Mouse (Mus musculus) thymus, postnatal 10 days (tissue): ENCODE results near the gene Ctdsp2.

ENCODE experiments used
- DNase-seq, 2 experiments: peaks; one replicate each; pipeline ENCODE4 v3.0.0; 2021; ENCODE audit warnings: low spot score in 2 of 2

Ctdsp2 gene

DNA sequence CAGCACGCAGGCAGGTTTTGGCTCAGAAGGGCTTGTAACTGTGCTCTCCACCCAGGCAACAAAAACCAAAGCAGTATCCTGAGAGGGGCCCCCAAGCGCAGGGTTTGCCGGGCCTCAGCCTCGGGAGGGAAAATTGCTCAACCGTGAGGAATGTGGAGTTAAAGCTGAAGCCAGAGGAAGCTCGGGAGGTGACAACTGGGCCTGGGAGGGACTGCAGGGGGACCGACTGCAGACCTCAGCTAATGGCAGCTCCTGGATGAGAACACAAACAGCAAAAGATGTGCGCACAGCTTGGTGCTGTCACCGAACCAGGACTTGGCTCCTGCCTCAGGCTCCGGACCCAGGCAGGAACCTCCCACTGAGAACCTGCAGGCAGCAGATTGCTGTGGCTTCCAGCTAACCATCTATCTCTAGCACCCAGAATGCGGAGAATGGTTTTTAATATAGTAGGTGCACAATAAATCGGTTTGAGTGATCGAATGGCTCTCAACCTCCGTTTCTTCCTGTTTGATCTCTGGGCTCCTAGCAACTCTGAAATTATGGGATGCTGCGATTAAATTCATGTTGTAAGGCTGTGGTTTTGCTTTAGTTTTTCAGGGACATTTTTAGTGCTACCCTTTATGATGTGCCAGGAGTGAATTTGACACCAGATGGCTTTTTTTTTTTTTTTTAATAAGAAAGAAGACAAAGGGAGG lies 16.1 kb upstream of the Ctdsp2 start:
- DNase-seq = no peak

DNA sequence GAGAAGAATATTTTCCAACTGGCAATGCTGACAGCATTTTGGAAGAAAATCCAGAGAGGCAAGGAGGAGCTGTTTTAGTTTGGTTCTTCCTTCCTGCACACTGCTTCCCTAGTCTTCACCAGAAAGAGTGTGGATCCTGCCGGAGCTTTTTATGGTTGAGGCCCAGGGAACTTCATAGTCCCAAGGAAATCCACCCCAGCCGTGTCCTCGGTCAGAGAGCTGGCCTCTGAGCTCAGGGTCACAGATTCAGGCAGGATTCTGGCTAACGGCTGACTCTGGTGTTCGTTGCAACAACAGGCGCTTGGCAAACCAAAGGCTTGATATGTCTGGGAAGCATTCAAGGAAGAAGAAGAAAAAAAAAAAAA lies 15.6 kb upstream of the Ctdsp2 start:
- DNase-seq = no peak

DNA sequence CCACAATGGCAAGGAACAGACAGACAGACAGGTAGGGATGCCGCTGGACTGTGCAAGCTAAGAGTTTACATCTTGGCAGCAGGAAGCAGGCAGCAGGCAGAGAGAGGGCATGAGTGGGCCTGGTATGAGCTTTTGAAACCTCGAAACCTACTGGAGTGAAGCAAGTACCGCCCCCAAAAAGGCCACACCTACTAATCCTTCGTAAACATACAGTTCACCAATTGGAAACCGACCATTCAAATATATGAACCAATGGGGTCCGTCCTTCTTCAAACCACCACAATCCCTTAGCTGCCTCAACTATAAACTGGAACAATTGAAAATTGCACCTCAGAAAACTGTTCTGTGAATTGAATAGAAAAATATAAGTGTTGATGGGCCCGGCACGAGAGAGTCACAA lies 14.7 kb upstream of the Ctdsp2 start:
- DNase-seq = no peak

DNA sequence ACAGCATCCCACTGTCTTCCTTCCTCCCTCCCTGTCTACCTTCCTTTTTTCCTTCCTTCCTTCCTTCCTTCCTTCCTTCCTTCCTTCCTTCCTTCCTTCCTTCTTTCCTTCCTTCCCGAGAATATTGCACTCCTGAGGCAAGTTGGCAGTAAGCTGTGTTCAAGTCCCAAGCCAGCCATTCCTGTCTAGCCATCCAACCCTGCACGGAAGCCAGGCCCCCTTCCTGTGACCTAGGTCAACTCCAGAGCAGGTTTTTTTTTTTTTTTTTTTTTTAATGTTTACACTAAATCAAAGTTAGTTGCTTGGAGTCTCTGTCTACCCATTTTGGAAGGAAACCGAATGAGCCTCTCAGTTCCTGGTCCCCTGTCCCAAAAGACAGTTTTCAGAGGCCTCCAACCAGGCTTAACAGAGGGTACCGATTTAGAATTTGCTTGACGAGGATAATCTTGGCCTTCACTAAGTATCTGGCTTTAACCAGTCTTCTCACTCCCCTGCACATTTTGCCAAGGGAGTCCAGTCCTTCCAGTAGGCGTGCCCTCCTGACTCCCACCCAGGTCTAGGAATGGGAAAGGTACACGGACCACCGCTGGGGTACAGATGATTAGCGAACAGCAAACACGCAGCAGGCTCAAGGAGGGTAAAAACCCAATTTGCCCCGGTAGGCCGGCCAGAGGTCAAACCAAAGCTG lies 7.0 kb upstream of the Ctdsp2 start:
- no peak for DNase-seq

DNA sequence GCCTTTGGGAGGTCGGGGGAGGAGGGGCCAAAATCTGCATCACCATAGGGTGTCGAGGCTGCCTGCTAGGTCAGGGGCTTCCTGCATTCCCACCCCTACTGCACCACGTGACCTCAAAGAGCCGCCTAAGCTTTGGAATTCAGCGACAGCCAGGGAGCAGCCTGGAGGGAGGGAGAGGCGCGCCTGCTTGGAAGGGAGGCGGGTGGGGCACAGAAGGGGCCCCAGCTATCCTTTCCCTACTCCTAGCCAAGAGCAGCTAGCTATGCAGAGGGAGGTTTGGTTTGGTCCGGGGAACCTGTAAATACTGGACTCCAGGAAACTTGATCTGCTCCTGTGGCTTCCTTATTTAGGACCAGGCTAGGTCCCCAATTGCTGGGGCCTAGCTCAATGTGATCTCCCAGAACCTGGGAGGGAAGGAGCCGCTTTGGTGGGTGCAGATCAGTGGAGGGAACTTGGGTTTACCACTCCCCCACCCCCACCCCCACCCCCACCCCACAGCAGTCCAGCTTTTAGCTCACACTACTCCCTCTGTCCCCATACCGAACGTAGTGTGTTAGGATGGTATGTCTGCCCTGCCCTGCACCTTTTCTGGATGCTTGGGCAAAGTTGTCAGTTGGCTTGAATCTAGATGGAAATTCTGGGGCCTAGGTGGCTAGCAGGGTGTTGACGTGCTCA lies 6.3 kb upstream of the Ctdsp2 start:
- DNase-seq = no peak

DNA sequence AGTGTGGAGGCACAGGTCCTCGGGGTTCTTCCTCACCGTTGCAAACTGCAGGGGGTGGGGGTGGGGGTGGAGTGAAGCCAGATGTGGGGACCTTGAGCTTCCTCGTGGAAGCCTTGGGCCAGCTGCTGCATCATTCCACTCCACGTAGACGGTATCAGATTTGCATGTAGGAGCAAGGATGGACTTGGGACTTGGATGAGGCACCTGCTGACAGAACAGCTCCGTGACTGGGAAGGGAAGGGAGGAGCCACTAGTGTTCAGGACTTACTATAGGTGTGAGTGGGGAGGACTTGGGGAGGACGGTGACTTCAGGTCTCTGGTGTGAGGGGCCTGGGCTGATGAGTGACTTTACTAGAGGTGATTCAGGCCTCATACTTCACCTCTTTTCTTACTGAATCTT lies 5.5 kb upstream of the Ctdsp2 start:
- DNase-seq = no peak

DNA sequence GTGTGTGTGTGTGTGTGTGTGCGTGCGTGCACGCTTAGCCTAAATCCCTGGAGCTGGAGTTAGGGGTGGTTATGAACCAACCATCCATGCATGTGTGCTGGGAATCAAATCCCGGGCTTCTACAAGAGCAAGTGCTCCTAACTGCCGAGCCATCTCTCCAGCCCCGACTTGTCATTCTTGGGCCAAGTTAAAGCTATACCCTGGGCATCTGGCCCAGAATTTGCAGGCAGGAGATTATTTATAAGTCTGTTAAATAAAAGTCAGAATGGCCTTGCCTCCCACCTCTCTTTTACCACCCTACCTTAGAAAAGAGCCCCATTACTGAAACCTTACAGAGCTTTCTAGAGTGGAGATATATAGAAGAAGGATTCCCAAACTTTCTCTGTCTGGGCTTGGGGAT lies 2.8 kb upstream of the Ctdsp2 start:
- DNase-seq = no peak

DNA sequence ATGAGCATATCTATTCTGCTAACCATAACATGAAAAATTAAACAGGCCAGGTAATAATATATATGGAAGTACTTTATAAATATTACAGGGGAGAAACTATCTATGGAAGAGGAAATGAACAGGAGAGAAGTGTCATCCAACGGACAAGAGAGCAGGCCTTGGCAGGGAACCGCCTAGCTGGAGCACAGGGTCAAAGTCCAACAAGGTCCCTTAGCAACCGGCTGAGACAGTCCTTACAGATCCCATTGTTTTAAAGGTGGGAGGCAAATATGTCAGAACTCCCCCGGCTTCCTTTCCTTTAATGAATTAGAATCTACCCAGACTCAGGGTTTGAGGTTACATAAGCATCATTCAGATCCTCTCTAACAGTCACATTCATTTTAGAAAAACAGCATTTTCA lies 1.4 kb upstream of the Ctdsp2 start:
- DNase-seq = no peak

DNA sequence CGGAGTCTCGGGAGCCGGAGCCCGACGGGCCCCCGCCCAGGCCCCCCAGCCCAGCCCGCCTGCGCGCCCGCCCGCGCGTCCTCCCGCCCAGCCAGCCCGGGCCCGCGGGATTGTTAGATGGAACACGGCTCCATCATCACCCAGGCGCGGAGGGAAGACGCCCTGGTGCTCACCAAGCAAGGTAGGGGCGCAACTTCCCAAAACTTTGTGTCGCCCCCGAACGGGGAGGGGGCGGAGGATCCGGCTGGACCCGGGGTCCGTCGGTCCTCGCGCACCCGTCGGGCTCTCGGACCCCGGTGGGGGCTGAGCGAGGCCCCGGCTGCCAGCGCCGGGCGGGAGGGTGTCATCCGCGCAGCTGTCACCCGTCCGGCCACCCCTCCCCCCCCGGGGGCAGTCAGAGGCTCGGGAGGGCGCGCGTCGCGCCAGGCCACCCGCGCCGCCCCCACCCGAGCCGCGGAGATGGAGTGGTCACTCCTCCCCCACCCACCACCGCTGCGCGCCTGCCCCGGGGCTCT lies 661 bp downstream of the Ctdsp2 start:
- peak; percentile 38 to 42 for DNase-seq

DNA sequence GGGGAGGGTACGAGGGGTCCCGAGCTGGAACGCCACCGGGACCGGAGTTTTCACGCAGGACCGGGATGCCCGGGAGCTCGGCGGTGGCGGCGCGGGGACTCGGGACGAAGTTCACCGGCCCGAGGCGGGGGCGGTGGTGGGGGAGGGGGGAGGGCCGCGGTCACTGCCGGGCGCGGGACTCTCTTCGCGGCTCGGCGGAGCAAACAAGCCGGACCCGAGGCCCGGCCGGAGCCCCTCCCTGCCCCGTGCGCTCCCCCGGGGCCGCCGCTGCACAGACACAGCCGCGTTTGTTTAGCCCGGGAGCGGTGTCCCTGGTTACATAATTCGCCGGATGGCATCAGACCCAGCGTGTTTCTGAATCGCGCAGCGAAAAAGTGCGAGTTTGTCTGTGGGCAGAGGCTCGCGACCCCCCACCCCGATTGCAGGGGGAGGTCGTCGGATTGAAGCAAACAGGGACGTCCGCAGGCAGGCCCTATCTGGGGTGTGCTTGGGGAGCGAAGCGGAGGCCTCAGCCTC lies 1.2 kb downstream of the Ctdsp2 start:
- DNase-seq = peak; percentile 25 to 31

DNA sequence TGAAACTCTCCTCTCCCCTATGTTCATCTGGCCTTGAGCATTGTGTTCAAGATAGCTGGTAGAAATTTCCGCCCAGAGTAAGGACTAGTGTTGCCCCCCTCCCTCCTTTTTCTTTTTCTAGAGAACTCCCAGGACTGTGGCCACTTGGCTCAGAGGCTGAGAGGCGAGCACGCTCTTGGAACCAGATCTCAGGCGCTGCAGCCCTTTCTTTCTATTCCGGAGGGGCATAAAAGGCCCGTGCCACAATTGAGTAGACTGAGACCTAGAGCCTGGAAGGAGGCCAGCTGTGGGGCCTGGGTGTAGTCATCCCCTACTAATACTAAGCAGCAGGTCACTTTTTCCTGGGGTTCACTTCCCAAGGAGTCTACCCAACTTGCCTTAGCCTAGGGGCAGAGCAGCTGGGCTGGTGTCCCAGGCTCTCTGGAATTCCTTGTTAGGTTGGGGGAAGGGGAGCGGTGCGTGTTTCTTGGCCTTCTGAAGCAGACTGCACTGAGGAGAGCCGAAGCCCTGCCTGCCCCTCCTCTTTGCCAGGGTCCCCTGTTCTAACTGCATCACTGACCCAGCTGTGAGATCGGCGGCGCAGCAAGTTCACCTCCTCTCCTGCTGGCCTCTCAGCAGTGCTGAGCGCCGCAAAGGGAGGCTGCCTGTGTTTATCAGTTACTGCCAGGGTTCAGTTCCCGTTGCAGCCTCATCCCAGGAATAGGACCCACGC lies 1.9 kb downstream of the Ctdsp2 start:
- DNase-seq = peak; percentile 7 to 22

DNA sequence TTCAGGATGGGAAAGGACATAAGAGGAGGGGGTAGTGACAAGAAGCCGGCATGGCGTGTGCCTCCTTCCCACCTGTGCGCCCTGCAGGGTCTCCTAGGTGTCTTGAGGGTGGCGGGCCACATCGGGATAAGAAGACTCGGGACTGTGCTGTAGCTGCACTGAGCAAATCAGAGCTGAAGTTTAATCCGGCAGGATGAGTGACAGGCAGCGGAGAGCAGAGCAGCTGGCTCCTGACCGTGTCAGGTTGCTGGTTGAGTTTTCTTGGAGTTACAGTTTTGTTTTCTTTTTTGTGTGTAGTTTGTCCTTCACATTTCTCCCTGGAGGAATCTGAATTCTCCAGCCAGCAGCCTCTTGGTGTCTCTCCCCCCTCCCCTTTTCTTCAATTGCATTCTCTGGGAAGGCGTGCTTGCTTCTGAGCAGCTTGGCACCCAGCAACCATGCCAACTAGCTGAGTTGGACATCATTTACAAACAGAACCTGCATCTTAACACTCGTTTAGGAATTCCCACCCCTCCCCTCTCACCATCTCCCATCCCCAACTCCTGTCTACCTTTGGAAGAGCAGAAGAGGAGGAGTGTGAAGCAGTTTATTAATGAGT lies 2.5 kb downstream of the Ctdsp2 start:
- DNase-seq = no peak

DNA sequence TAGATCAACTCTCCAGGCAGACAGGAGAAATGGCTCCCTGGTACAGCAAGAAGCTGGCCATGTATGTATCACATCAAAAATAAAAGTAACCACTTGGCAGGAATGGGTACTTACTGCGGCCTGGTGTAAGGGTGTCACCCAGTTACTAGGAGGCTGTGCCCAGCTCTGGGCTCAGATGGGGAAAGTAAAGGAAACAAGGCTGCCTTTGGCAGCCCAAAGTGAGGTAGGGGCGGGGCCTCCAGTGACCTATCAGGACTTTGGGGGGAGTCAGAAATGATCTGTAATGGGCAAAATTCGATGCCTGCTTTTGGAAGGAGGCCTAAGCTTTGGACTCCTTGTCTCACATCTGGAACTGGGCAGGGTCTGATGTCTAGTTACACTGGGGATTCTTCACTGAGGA lies 3.2 kb downstream of the Ctdsp2 start:
- no peak for DNase-seq

DNA sequence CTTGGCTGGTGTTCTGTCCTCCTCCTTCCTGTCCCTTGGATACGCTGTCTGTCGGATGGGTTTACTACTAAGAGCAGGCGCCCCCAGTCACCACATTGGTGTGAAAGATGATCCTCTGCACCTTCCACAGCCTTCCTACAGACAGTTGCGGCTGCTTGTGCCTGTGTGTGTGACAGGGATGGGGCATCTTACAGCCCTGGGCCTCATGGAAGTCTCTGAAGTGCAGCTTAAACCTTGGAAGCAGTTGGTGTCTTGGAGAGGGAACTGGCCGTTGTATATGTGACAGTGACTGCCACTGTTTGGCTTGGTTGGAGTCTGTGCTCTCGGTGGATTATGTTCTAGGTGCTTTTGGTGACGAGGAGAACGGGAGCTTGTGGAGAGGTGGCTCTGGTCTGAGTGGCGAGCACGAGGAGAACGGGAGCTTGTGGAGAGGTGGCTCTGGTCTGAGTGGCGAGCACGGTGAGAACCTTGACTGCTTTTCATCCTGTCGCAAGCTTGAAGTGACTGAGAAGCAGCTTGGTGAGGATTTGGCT lies 4.7 kb downstream of the Ctdsp2 start:
- DNase-seq = no peak

DNA sequence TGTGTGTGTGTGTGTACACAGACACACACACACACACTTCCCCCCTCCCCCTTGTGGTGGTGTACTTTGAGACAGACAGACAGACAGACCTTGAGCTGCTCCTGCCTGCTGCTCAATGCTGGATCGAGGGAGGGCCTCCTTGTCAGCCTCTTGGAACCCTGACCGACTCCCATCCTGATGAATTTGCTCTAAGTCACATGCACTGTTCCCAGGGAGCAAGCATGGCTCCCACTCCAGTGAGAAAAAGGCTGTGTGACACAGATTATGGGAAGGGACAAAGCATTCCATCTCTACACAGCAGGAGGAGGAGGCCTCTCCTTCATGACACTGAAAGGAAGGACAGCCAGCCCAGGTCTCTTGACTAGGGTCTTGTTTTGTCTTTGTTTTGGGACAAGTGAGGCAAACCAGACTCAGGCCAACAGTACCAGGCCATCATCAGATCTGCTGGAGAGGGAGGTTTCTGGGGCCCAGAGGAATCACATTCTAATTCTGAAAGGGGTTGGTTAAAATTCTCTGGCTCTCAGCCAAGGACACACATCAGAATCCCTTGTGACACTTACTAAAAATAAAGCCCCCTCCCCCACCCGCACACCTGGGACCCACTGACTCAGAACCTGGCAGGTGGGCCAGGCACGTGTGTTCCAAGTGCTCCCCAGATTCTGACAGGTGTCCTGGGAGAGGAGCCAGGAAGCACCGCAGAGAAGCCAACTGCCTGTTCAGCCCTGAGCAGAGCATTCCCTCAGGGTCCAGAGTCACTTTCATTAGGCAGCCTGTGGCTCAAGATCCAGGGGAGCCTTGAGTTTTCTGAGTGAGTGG lies 5.9 kb downstream of the Ctdsp2 start:
- DNase-seq = no peak

DNA sequence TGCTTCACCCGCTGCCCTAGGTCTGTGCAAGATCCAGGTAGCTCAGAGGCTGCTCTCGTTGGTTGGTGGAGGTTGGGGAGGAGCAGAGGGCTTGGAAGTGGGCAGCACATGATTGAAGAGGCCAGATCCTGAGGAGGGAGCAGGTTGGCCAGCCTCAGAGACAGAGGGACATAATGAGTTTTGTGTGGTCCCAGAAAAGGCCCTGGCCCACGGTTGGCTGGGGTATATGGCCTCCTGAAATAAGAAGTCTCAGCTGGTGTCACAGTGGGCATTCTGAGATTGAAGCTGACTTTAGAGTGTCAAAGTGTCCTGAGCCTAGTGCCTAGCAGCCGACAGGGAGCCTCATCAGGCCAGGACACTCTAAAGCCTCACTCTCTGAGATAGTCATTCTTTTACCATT lies 6.6 kb downstream of the Ctdsp2 start:
- DNase-seq = no peak

DNA sequence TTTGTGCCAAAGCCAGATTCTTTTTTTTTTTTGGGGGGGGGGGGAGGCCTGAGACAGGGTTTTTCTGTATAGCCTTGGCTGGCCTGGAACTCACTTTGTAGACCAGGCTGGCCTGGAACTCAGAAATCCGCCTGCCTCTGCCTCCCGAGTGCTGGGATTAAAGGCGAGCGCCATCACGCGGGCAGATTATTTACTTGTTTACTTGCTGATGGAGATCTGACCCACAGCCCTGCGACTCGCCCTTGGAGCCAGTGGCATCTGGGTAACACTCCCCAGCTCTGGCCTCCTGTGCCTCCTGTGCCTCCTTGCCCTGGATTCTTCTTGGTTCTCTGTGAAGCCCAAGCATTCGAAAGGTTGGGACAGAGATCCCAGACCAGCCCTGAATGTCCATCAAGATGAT lies 7.1 kb downstream of the Ctdsp2 start:
- no peak for DNase-seq

DNA sequence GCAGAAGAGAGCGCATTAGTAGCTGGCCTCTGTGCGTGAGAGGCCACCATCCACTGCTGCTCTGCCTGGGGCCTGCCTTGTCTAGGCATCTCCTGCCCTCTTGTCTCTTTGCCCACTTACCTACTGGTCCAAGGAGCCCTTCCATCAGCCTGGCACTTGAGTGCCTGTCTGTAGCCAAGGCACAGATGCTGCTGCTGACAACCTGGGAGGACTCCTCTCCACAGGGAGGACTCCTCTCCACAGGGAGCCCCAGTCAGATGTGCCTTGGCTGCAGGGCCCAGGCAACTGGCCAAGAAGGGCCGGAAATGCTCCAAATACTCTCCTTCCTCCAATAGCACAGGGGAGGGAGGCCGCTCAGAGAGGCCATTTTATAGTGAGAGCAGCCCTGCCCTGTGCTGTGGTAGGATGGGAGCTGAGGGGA lies 8.0 kb downstream of the Ctdsp2 start:
- no peak for DNase-seq

DNA sequence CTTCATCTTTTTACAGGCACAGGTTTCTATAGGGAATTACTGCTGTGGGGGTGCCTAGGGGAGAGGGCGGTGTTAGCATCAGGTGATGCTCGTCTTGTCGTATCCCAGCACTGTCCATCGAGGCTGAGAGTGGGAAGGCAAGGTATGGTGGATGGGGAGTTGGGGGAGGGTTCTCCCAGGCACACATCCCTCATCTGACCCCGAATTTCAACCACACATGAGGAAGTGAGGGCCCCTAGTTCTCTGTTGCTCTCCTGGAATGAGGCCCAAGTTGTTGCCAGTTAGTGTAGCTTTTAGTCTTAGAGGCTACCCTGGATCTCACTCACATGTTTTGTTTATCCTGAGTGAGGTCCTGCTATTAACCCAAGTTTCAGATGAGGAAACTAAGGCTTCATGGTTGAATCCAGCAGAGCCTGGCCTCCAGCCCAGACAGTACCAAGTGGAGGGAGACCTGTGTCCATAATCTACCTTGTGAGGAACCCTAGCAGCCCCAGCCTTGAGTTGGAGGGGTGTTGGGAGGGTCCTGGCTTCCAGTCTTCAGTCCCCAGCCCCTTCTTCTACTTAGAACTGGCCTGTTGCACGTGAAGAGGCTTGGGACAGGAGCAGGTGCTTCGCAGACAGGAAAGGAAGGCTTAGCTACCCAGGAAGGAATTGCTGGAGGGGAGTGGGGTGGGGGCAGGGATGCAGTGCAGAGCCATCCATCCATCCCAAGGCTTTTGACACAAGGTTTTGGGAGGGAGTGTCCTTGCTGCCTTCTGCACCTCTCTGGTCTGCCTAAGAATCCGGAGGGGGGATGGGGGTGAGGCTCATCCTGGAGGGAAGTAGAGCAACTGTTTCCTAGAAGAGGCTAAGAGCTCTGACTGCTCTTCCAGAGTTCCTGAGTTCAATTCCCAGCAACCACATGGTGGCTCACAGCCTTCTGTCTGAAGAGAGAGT lies 8.9 kb downstream of the Ctdsp2 start:
- no peak for DNase-seq
